Mouse (Mus musculus) A20 (cell line): ENCODE measurements around the gene St13.

Experiments
- DNase-seq: peaks from one replicate; pipeline ENCODE4 v3.0.0-alpha.2; 2011; ENCODE audit warnings: low read depth, low spot score

Gene St13

GRCm38 (mm10) chr15:81320137-81320536, 79.7 kb downstream of the St13 start:
- no peak for DNase-seq

- no peak for DNase-seq
Measured at GRCm38 (mm10) chr15:81319462-81319861, 80.4 kb downstream of the St13 start.

DNA sequence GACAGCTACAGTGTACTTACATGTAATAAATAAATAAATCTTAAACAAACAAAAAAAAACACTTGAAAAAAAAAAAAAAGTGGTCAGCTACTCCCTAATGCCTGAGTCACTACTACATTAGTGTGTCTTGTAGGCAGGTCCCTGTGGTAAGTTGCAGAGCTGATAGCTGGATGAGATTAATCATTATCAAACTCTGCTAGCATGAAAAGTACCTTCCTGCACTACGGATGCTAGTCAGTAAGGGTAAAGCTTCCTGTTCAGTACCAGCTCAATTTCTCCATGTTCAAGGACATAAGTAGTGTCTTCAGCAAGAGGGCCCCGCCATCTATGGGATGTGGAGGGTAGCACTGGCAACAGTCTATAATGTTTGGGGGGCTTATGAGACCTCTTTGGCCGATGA, 85.9 kb downstream of the St13 start:
- no peak for DNase-seq
